Mouse (Mus musculus): ENCODE measurements around the gene Atg7.

Atg7 gene

GRCm38 (mm10) chr6:114790084-114790483 is 147.2 kb downstream of the Atg7 start:
- DNase-seq, result no peak

DNA sequence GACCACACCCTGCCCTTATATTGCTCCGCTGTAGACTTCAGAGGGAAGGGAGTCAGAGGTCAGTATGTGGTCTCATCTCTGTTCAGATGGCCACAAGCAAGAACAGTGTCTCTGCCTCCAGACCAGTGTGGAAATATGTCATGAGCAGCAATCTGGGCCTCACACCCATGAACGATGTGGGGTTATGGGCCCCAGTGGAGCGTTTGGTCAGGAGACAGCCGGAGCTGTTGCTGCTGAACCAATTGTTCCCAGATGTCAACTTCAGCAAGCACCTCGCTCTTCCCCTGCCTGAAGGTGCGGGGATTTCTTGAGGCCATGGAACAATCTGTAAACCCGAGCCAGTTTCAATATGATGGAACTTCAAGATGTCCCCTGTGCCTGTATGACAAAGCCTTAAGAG is 148.0 kb downstream of the Atg7 start:
- no peak for DNase-seq

DNA sequence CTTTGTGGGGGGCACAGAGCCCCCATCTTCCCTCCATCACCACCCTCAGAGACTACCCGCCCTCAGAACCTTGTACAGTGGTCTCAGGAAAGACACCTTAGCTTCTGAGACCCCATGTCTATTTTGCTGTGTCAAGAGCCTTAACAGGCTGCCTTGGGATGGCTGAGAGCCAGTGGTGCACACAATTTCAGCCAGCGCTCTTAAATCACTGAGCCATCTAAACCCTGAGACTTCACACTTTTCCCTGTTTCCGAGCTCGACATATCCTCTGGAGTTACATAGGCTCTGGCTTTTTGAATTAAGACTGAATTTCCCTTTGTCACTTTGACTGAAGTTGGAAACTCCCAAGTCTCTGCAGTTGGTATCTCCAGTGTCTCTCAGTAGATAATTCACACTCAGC is 148.9 kb downstream of the Atg7 start:
- peak; percentile 40 to 52 for DNase-seq

DNA sequence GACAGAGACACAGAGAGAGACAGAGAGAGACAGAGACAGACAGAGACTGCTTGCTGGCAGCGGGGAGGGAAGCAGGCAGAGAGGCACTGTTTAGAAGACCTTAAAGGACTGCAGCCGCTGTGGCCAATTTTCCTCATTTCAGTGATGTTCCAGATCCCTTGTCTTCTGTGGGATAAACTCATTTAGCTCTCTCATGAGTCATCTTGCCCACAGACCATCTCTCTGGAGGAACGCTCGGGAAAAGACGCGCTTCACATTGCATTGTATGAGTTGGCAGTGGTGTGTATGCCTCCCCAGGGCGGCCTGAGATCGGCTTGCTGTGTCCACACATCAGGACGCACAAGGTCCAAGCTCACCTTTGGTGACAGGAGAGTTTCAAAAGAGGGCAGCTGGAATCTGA is 151.8 kb downstream of the Atg7 start:
- DNase-seq, result no peak

DNA sequence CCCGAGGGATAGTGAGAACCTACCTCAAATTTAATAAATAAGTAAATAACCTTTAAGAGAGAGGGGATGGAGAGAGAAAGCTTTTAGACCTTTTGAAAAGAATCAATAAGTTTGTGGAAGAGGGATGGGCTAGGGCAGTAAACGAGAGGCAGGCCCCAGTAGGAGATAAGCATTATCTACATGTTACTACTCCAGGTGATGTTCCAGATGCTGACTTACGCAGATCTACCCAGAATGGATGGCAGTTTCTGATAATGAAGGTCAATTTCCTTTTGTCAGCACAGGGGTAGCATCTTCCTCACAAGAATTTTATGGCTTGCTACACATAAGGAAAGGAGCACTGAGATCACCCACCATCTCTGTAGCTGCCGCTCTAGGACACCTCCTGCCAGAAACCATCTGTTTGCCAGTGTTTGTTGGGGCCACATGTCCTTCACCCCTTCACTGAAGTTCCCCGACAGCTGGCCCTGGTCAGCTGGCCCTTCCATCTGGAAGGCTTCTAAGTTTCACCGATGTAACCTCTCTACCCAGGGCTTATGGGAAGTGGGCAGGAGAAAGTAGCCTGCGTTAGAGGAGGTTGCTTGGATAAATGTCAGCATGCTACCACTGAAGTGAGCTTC is 152.9 kb downstream of the Atg7 start:
- no peak for DNase-seq

DNA sequence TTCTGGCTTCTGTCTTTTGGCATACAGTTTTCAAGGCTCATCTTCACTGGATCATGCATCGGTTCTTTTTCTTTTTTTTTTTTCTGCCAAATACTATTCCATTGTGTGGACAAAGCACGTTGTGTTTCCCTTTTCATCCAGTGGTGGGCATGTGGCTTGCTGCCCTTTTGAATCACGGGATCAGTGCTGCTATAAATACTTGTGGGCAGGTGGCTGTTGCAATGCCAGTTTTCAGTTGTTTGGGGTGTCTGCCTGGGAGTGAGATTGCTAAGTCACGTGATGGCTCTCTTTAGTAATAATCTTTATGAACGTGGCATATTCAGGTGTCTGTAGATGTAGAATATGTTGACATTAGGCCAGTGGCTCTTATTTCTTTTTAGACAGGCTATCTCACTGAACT is 155.0 kb downstream of the Atg7 start:
- DNase-seq, result no peak

GRCm38 (mm10) chr6:114798715-114799114 is 155.8 kb downstream of the Atg7 start:
- DNase-seq, result no peak

GRCm38 (mm10) chr6:114800291-114800965 is 157.5 kb downstream of the Atg7 start:
- no peak for DNase-seq

DNA sequence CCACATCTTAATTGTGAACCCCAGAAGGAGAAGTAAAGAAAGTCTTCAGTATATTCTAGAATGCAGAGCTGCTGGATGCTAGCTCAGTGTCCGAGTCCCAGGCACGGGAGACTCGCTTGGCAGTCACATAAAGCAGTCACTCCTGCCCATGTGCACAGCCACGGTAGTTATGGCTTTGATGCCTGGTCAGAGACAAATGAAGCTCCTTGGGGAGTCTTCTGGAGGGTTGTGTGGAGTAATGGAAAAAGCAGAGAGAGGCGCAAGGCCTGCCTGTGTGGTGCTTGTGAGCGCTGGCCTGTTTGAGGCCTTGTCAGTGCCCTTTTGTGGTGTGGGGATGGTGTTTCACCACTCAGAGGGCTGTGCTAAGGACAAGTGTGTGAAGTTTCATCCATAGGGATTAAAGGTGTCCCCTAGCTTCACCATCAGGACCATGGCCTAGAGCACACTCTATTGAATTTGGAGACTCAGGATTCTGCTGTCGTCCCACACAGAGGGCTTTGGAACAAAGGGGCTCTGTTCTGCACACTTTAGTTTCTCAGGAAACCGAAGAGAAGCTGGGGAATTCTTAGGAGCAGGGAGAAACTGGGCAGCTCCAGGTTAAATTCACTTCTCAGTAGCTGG is 161.1 kb downstream of the Atg7 start:
- no peak for DNase-seq

DNA sequence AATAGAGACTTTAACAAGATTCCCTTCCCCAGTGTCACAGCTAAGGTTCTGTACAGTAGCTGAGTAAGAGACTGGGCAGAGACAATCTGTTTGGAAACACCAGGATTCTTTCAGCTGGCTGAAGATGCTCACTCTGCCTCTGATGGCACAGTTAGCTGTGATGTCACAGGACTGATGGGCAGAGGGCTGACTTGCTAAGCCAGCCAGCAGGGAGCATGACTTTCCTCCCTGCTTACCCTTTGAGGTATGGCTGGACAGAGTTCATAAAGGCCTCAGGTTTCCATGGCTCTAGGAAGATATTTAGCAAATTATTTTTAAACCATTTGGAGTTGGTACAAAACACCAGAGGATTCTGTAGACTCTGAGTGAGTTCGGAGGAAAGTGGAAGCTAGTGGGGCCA is 162.0 kb downstream of the Atg7 start:
- no peak for DNase-seq

DNA sequence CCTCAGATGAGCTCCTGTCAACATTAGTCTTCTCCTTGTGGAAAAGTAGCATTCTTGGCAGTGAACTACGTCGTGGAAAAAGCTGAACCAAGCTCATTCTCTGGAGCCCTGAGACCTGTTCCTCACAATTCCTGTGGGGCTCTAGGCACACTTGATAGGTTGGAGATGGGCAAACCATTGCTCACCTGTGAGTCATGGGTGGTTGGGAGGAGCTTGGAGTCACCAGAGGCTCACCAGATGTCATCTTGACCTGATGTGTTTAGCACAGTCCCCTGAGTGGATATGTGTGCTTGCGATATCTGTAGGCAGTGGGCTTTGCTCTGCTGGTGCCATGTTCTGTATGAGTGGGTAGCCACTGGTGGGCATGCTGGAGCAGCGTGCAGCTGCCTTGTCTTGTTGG is 163.0 kb downstream of the Atg7 start:
- DNase-seq, result no peak

GRCm38 (mm10) chr6:114807474-114807873 is 164.6 kb downstream of the Atg7 start:
- DNase-seq, result no peak

GRCm38 (mm10) chr6:114808654-114809430 is 165.9 kb downstream of the Atg7 start:
- DNase-seq, result no peak

DNA sequence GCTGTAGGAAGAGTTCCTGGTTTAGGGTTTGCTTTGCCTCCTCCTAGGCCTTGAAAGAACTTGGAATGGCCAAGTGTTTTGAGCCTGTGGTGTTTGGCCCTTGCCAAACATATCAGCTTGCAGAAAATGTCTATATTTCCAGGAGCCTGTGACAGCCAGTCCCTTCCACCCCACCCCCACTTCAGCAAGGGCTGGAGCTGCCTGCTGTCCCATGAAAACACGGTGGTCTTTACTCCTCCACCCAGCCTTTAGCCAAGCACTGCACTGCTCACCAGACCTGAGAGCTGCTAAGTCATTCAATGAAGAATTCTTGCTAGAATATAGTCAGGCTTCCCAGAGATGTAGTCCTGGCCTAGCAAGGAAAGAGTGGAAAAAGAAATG is 166.5 kb downstream of the Atg7 start:
- no peak for DNase-seq

- no peak for DNase-seq
Observed at GRCm38 (mm10) chr6:114812322-114812721, 169.4 kb downstream of the Atg7 start.

DNA sequence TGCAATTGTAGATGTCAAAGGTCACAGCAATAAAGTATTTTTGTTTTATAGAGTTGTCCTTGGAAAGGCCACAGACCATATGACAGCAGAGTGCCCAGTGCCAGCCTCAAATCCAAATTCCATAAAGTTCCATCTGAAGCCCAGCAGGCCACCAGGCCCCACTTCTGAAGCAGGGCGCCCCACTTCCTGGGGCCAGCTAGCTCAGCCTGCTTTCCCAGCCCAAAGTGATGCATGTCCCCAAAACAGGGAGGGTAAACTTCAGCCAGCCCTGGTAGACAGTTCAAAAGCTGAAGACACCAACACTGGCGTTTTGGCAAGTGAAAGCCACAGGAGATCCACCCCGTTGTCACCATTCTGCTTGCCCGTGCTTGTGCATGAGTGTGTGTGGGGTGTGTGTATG is 169.9 kb downstream of the Atg7 start:
- DNase-seq, result no peak

GRCm38 (mm10) chr6:114814199-114814881 is 171.4 kb downstream of the Atg7 start:
- DNase-seq, result no peak

- DNase-seq, result peak; percentile 55 to 58
Observed at GRCm38 (mm10) chr6:114814882-114815650, 172.2 kb downstream of the Atg7 start.

GRCm38 (mm10) chr6:114817948-114818347 is 175.1 kb downstream of the Atg7 start:
- DNase-seq, result peak in 1 of 2 experiments; percentile 37

DNA sequence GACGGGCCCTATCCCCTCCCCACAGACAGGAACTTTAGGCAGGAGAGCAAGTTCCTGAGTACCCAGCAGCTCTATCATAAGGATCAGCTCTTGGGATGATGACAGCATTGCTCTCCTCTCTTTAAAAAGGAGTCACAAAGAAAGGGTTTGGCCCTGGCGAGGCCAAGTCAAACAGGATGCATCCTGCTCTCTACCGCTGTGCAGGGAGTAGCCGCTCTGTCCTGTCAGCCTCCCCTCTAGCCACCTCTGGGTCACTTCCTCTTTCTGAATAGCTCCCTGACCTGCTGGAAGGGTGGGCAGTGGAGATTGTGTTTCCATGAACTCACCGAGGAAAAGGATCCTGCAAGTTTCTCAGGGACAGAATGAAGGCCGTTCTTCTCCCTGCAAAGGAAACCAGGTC is 175.6 kb downstream of the Atg7 start:
- DNase-seq, result peak in 1 of 2 experiments; percentile 51

- peak in 1 of 2 experiments; percentile 43 for DNase-seq
Observed at GRCm38 (mm10) chr6:114819971-114820481, 177.1 kb downstream of the Atg7 start.

- no peak for DNase-seq
Observed at GRCm38 (mm10) chr6:114821646-114822045, 178.7 kb downstream of the Atg7 start.

Data from kidney, postnatal 4 days (tissue).